Mouse (Mus musculus): Measurements from ENCODE around the gene Ccdc172. TPM values are rescaled to one million over a fixed set of nuclear protein-coding genes. Genes with fewer than 3 reads are reported as not detected.
A peak's percentile ranks its signal among the peaks of the same experiment; 100 is the strongest.

Ccdc172 gene
- polyA plus RNA-seq, 1 experiment from 2014 or later, result not detected

- ATAC-seq (ENCODE audit: insufficient number of reproducible peaks, low FRiP score, low TSS enrichment, low read depth), result no peak
- no peak overlapping the region for H3K4me2 ChIP-seq
- no peaks in the 10 kb centered on the region for H3K4me1 ChIP-seq
- no peak overlapping the region for H3K4me3 ChIP-seq
- no peaks in the 10 kb centered on the region for H3K36me3 ChIP-seq
- no peak overlapping the region for H3K9ac ChIP-seq
- H3K27me3 ChIP-seq, result no peaks in the 10 kb centered on the region
- no peak overlapping the region for H3K27ac ChIP-seq
- 78% methylated on average over 3 of the region's 3 CpGs for WGBS
- no peaks in the 10 kb centered on the region for H3K9me3 ChIP-seq
These were observed 61.3 kb downstream of the Ccdc172 start for GRCm38 (mm10) chr19:58573072-58573438.

GRCm38 (mm10) chr19:58582018-58582417 lies 70.2 kb downstream of the Ccdc172 start:
- no peak for ATAC-seq (ENCODE audit: insufficient number of reproducible peaks, low FRiP score, low TSS enrichment, low read depth)
- WGBS, result 16% methylated on average over 7 of the region's 7 CpGs
- H3K9ac ChIP-seq, result no peak overlapping the region

GRCm38 (mm10) chr19:58582956-58583355 lies 71.2 kb downstream of the Ccdc172 start:
- H3K27ac ChIP-seq, result no peak overlapping the region
- no peak overlapping the region for H3K4me2 ChIP-seq
- H3K9ac ChIP-seq, result no peak overlapping the region
- WGBS, result 87% methylated on average over 5 of the region's 5 CpGs
- no peaks in the 10 kb centered on the region for H3K27me3 ChIP-seq
- H3K36me3 ChIP-seq, result no peaks in the 10 kb centered on the region
- no peak for ATAC-seq (ENCODE audit: insufficient number of reproducible peaks, low FRiP score, low TSS enrichment, low read depth)
- H3K4me3 ChIP-seq, result no peak overlapping the region
- no peaks in the 10 kb centered on the region for H3K9me3 ChIP-seq
- peaks cover 2% of the 10 kb centered on the region; the same call in 1 of the 2 replicates for H3K4me1 ChIP-seq

More at GRCm38 (mm10) chr19:58582018-58582417, 70.2 kb downstream of the Ccdc172 start:
- no peaks in the 10 kb centered on the region for H3K27me3 ChIP-seq
- H3K4me3 ChIP-seq, result no peak overlapping the region
- H3K4me2 ChIP-seq, result no peak overlapping the region
- H3K27ac ChIP-seq, result no peak overlapping the region
- peaks cover 2% of the 10 kb centered on the region; the same call in 1 of the 2 replicates for H3K4me1 ChIP-seq
- no peaks in the 10 kb centered on the region for H3K9me3 ChIP-seq
- H3K36me3 ChIP-seq, result no peaks in the 10 kb centered on the region

- no peak overlapping the region for H3K27ac ChIP-seq
- no peak overlapping the region for H3K4me2 ChIP-seq
- H3K4me3 ChIP-seq, result no peak overlapping the region
- WGBS, result 77% methylated on average over 2 of the region's 2 CpGs
- no peaks in the 10 kb centered on the region for H3K36me3 ChIP-seq
- no peak for ATAC-seq (ENCODE audit: insufficient number of reproducible peaks, low FRiP score, low TSS enrichment, low read depth)
- no peaks in the 10 kb centered on the region for H3K9me3 ChIP-seq
- no peak overlapping the region for H3K9ac ChIP-seq
- H3K4me1 ChIP-seq, result peaks cover 2% of the 10 kb centered on the region; the same call in 1 of the 2 replicates
- no peaks in the 10 kb centered on the region for H3K27me3 ChIP-seq
These were observed 74.3 kb downstream of the Ccdc172 start for GRCm38 (mm10) chr19:58586046-58586445.

GRCm38 (mm10) chr19:58590251-58590936 lies 78.6 kb downstream of the Ccdc172 start:
- H3K9me3 ChIP-seq, result 0 out of 2 replicates have a peak, but pooled peaks cover 4% of the 10 kb centered on the region
- H3K4me3 ChIP-seq, result no peak overlapping the region
- no peak for ATAC-seq (ENCODE audit: insufficient number of reproducible peaks, low FRiP score, low TSS enrichment, low read depth)
- no peak overlapping the region for H3K9ac ChIP-seq
- H3K4me2 ChIP-seq, result no peak overlapping the region
- H3K36me3 ChIP-seq, result no peaks in the 10 kb centered on the region
- H3K27me3 ChIP-seq, result no peaks in the 10 kb centered on the region
- 57% methylated on average over 6 of the region's 6 CpGs for WGBS
- no peaks in the 10 kb centered on the region for H3K4me1 ChIP-seq
- H3K27ac ChIP-seq, result no peak overlapping the region

GRCm38 (mm10) chr19:58600381-58600780 lies 88.6 kb downstream of the Ccdc172 start:
- Histone ChIP-seq H3K9ac (no peak overlapping the region), H3K4me1 (no peaks in the 10 kb centered on the region), H3K9me3 (no peaks in the 10 kb centered on the region), H3K27me3 (no peaks in the 10 kb centered on the region), H3K4me3 (no peak overlapping the region), H3K4me2 (no peak overlapping the region), H3K36me3 (no peaks in the 10 kb centered on the region), H3K27ac (peak overlapping the region; percentile 47; the same call in 1 of the 2 replicates)
- 53% methylated on average over 5 of the region's 5 CpGs for WGBS
- no peak for ATAC-seq (ENCODE audit: insufficient number of reproducible peaks, low FRiP score, low TSS enrichment, low read depth)

Other genes starting within 250 kb of the Ccdc172 start
- 16.7 and 18.3 TPM in 2 replicates for gene Gfra1, start 56.1 kb upstream of the Ccdc172 start, polyA plus RNA-seq (2015; fragmentation: Nextera tagmentation; extraction: Ambion mirVana)
- gene Pnlip, start 140.5 kb downstream of the Ccdc172 start, polyA plus RNA-seq (2015; fragmentation: Nextera tagmentation; extraction: Ambion mirVana), result not detected in 2 replicates
- 0.93 and 1.6 TPM in 2 replicates for gene Pnliprp1, start 216.9 kb downstream of the Ccdc172 start, polyA plus RNA-seq (2015; fragmentation: Nextera tagmentation; extraction: Ambion mirVana)
- gene Pnliprp2, start 247.7 kb downstream of the Ccdc172 start, polyA plus RNA-seq (2015; fragmentation: Nextera tagmentation; extraction: Ambion mirVana), result 0.12 TPM in 1 of 2 replicates, not detected in the other